Mouse (Mus musculus) kidney, adult 2 months (tissue): ENCODE measurements around the gene Iba57. TPM values are rescaled to one million over a fixed set of nuclear protein-coding genes. Genes with fewer than 3 reads are reported as not detected.

ENCODE experiments used
- DNase-seq: peaks from one replicate; pipeline ENCODE4 v3.0.0; 2021
- H3K27ac ChIP-seq: fragments of 200-500 bp; 2 replicates; pipeline ENCODE4 v1.5.1; 2012; ENCODE audit warnings: low read depth, low read length, control low read depth, inconsistent platforms; ENCODE audit not compliant: insufficient read depth
- H3K27me3 ChIP-seq: fragments of 200-500 bp; replicated peaks from 2 replicates; pipeline ENCODE4 v1.6.1; 2012; ENCODE audit warnings: mild to moderate bottlenecking, moderate library complexity, low read length, inconsistent platforms; ENCODE audit not compliant: control insufficient read depth, insufficient read depth
- H3K36me3 ChIP-seq: fragments of 200-500 bp; 2 replicates; pipeline ENCODE4 v1.6.1; 2012; ENCODE audit warnings: mild to moderate bottlenecking, moderate library complexity, low read length, inconsistent platforms; ENCODE audit not compliant: control insufficient read depth, insufficient read depth
- H3K4me1 ChIP-seq: fragments of 200-500 bp; 2 replicates; pipeline ENCODE4 v1.6.1; 2011; ENCODE audit warnings: low read length; ENCODE audit not compliant: control insufficient read depth, insufficient read depth
- H3K4me3 ChIP-seq: fragments of 200-500 bp; 2 replicates; pipeline ENCODE4 v1.5.1; 2011; ENCODE audit warnings: mild to moderate bottlenecking, low read depth, low read length, control low read depth; ENCODE audit not compliant: insufficient read depth
- CTCF ChIP-seq: fragments of 200-500 bp; conservative IDR thresholded peaks from 2 replicates; pipeline ENCODE4 v1.5.1; 2011; ENCODE audit warnings: low read depth, mild to moderate bottlenecking, control low read depth, low read length, moderate library complexity, mixed read lengths; ENCODE audit not compliant: insufficient read depth, insufficient read length
- POLR2A ChIP-seq: fragments of 200-500 bp; IDR thresholded peaks from one replicate; pipeline ENCODE4 v1.6.1; 2011; ENCODE audit warnings: low read depth, low read length, control low read depth
- WGBS: fragments of 180-500 bp; shearing (Covaris S2); methylation state at CpG from one replicate; pipeline ENCODE4 v1.1.7; 2018; 5-methylcytosine and 5-hydroxymethylcytosine counted together
- polyA plus RNA-seq: library from polyadenylated mRNA; depleted of rRNA; stranded (reverse); fragments of >200 nt; gene quantifications from 2 replicates; pipeline ENCODE4 v1.2.3, GENCODE M21; 2012

Iba57 gene
- polyA plus RNA-seq, 1 experiment = 8.3 TPM

GRCm38 (mm10) chr11:59159099-59159498 is 4.4 kb downstream of the Iba57 start:
- WGBS = 94% methylated on average over 13 of the region's 13 CpGs
- no peak for TF ChIP-seq CTCF
- no peak for TF ChIP-seq POLR2A
- no peak for DNase-seq
- H3K36me3 ChIP-seq = no peaks in the 10 kb centered on the region
- H3K27me3 ChIP-seq = no peaks in the 10 kb centered on the region
- H3K4me3 ChIP-seq = no peak overlapping the region
- H3K4me1 ChIP-seq = peaks cover 5% of the 10 kb centered on the region; the same call in 1 of the 2 replicates
- no peak overlapping the region for H3K27ac ChIP-seq

GRCm38 (mm10) chr11:59155900-59156299 is 7.6 kb downstream of the Iba57 start:
- no peak overlapping the region for H3K4me3 ChIP-seq
- WGBS = 84% methylated on average over 5 of the region's 5 CpGs
- H3K27ac ChIP-seq = no peak overlapping the region
- DNase-seq = no peak
- no peaks in the 10 kb centered on the region for H3K36me3 ChIP-seq
- H3K27me3 ChIP-seq = no peaks in the 10 kb centered on the region
- TF ChIP-seq CTCF (no peak), POLR2A (no peak)
- no peaks in the 10 kb centered on the region for H3K4me1 ChIP-seq

GRCm38 (mm10) chr11:59154220-59154619 is 9.3 kb downstream of the Iba57 start:
- no peak for DNase-seq

GRCm38 (mm10) chr11:59151729-59152128 is 11.8 kb downstream of the Iba57 start:
- no peaks in the 10 kb centered on the region for H3K27me3 ChIP-seq
- no peak overlapping the region for H3K4me3 ChIP-seq
- H3K36me3 ChIP-seq = no peaks in the 10 kb centered on the region
- 42% methylated on average over 3 of the region's 3 CpGs for WGBS
- H3K27ac ChIP-seq = no peak overlapping the region
- H3K4me1 ChIP-seq = no peaks in the 10 kb centered on the region
- no peak for TF ChIP-seq POLR2A
- TF ChIP-seq CTCF = peak; percentile 50
- no peak for DNase-seq

More at GRCm38 (mm10) chr11:59154220-59154619, 9.3 kb downstream of the Iba57 start:
- no peak overlapping the region for H3K4me3 ChIP-seq
- H3K27ac ChIP-seq = no peak overlapping the region
- TF ChIP-seq POLR2A = no peak
- no peak for TF ChIP-seq CTCF
- no peaks in the 10 kb centered on the region for H3K36me3 ChIP-seq
- 82% methylated on average over 7 of the region's 7 CpGs for WGBS
- H3K4me1 ChIP-seq = no peaks in the 10 kb centered on the region
- H3K27me3 ChIP-seq = no peaks in the 10 kb centered on the region

- H3K36me3 ChIP-seq = no peaks in the 10 kb centered on the region
- no peaks in the 10 kb centered on the region for H3K4me1 ChIP-seq
- no peak for DNase-seq
- H3K4me3 ChIP-seq = no peak overlapping the region
- no peak overlapping the region for H3K27ac ChIP-seq
- WGBS = 85% methylated on average over 3 of the region's 3 CpGs
- no peak for TF ChIP-seq CTCF
- H3K27me3 ChIP-seq = no peaks in the 10 kb centered on the region
Observed at GRCm38 (mm10) chr11:59149302-59149701, 14.2 kb downstream of the Iba57 start.

- Histone ChIP-seq H3K27ac (no peak overlapping the region), H3K27me3 (no peaks in the 10 kb centered on the region), H3K4me1 (no peaks in the 10 kb centered on the region), H3K36me3 (no peaks in the 10 kb centered on the region), H3K4me3 (no peak overlapping the region)
- TF ChIP-seq CTCF = no peak
- no peak for TF ChIP-seq POLR2A
- 72% methylated on average over 5 of the region's 5 CpGs for WGBS
- DNase-seq = no peak
Observed at GRCm38 (mm10) chr11:59142962-59143361, 20.6 kb downstream of the Iba57 start.

GRCm38 (mm10) chr11:59141772-59142370 is 21.7 kb downstream of the Iba57 start:
- no peak for DNase-seq
- 12% methylated on average over 14 of the region's 14 CpGs for WGBS
- H3K4me3 ChIP-seq = no peak overlapping the region

More at GRCm38 (mm10) chr11:59141772-59142370, 21.7 kb downstream of the Iba57 start:
- Histone ChIP-seq H3K4me1 (no peaks in the 10 kb centered on the region), H3K36me3 (no peaks in the 10 kb centered on the region), H3K27ac (no peak overlapping the region), H3K27me3 (no peaks in the 10 kb centered on the region)
- TF ChIP-seq CTCF (no peak), POLR2A (no peak)
